Mouse (Mus musculus) liver, adult (tissue): ENCODE data around the gene Gdf5.

ENCODE experiments used
- GATA4 ChIP-seq: IDR thresholded peaks from 2 replicates; pipeline ENCODE4 v1.6.1; 2014; ENCODE audit warnings: mild to moderate bottlenecking, low read length; ENCODE audit not compliant: insufficient replicate concordance

Gdf5 gene

GRCm38 (mm10) chr2:155902989-155903631, 42.1 kb downstream of the Gdf5 start:
- TF ChIP-seq GATA4, result no peak

- TF ChIP-seq GATA4, result no peak
Observed at GRCm38 (mm10) chr2:155895046-155895735, 50.0 kb downstream of the Gdf5 start.

GRCm38 (mm10) chr2:155894307-155895045, 50.7 kb downstream of the Gdf5 start:
- TF ChIP-seq GATA4, result no peak
